Mouse (Mus musculus) T-helper 1 cell (primary cell): ENCODE measurements around the gene Mtf2.
"Not testable (repeated sequence)": the region's sequence is repeated elsewhere in the genome, so short reads cannot be mapped to it uniquely, and the experiment has no call there.

Experiments used
- in situ Hi-C: fragments of 300-600 bp; cut with MboI, MseI; formaldehyde crosslinking; loops from one replicate; pipeline ENCODE4 v1.15.1; 2025; ENCODE audit warnings: high pct_unique_total_duplicates

The Mtf2 gene

DNA sequence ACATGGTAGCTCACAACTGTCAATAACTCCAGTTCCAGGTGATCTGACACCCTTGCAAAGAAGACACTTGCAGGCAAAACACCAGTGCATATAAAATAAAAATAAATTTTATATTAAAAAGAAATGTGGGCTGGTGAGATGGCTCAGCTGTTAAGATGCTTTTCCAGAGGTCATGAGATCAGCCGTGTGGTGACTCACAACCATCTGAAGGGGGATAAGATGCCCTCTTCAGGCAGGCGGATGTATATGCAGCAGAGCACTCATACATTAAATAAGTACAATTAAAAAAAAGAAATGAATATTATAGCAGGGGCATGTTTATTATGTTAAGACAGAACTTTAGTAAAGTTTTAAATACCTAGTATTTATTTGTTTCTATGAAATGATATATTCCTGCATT is 16.9 kb downstream of the Mtf2 start:
- in situ Hi-C loops = loop anchor here (5.0 kb wide), 1 partner anchor 45 kb away; no protein-coding TSS in a partner anchor

- in situ Hi-C loops = no loop called here
These were observed 20.0 kb downstream of the Mtf2 start for GRCm38 (mm10) chr5:108085440-108085839.

DNA sequence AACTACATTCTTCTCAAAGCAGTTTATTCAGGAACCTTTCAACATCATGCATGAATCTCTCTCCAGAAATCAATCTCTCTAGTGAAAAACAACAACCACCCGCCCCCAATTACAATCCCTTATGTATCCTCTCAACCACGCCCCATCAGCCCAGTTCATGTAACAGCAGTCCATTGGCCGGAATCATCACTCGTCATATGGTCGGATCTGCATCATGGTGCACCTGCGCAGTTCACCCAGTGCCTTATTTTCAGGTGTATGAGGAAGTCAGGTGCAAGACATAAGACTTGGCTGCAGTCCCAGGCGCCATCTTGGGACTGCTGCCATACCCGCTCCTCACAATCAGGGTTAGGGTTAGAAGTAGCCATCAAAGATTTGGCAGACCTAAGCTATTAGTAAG is 27.3 kb downstream of the Mtf2 start:
- in situ Hi-C loops = not testable (repeated sequence)

GRCm38 (mm10) chr5:108097676-108098075 is 32.2 kb downstream of the Mtf2 start:
- in situ Hi-C loops = no loop called here

- in situ Hi-C loops = no loop called here
These were observed 34.7 kb downstream of the Mtf2 start for GRCm38 (mm10) chr5:108100196-108100595.

DNA sequence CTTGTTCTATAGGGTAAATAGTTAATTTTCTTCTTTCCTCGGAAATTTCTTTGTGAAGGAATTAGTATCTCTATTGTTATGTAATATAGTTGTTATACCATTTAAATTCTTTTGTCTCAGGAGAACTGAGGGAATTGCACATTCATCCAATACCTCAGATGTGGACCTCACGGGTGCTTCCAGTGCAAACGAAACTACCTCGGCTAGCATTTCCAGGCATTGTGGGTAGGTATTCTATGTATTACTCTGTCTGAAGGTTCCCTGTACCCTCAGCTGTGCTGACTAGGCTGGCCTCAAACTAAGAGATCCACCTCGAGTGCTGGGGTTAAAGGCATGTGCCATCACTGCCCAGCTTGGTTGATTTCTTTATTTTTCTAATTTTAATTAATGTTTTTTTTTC is 38.8 kb downstream of the Mtf2 start:
- in situ Hi-C loops = no loop called here

- in situ Hi-C loops = no loop called here
These were observed 43.9 kb downstream of the Mtf2 start for GRCm38 (mm10) chr5:108109346-108109745.

DNA sequence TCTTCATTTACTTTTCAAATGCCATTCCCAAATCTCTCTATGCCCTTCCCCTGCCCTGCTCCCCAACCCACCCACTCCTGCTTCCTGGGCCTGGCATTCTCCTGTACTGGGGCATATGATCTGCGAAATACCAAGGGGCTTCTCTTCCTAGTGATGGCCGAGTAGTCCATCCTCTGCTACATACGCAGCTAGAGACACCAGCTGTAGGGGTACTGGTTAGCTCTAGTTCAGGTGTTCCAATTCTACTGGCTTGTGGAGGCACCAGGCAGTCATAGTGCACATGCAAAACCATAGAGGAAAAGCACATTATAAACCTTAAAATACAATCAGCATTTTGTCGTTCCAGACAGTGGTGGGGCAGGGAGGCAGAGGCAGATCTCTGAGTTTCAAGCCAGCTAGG is 52.2 kb downstream of the Mtf2 start:
- in situ Hi-C loops = no loop called here

- in situ Hi-C loops = no loop called here
These were observed 54.9 kb downstream of the Mtf2 start for GRCm38 (mm10) chr5:108120221-108120900.

DNA sequence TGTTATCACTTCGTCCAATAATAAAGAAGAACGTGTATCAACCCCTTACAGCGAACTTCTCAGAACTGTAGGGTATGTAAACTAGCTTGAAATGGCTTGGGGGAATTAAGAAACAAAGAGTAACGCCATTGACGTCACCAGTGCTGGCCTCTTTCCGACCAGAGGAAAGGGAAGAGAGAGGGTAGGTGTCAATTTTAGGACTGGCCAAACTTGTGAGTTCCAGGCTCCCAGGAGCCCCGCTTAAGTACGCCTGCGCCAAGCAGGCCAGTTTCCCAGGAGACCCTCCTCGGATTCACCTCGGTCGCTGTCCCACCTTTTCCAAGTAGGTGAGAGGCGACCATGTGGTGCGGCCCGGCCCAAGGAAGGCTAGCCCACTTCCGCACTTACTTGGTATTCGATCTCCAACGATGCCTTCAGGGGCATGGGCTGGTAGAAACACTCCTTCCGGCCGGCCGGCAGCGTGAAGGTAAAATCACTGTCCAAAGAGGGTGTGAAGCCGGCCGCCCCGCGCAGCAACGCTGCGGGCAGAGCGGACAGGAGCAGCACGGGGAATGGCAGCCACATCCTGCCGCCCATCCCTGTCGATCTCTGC is 66.5 kb downstream of the Mtf2 start:
- in situ Hi-C loops = no loop called here

DNA sequence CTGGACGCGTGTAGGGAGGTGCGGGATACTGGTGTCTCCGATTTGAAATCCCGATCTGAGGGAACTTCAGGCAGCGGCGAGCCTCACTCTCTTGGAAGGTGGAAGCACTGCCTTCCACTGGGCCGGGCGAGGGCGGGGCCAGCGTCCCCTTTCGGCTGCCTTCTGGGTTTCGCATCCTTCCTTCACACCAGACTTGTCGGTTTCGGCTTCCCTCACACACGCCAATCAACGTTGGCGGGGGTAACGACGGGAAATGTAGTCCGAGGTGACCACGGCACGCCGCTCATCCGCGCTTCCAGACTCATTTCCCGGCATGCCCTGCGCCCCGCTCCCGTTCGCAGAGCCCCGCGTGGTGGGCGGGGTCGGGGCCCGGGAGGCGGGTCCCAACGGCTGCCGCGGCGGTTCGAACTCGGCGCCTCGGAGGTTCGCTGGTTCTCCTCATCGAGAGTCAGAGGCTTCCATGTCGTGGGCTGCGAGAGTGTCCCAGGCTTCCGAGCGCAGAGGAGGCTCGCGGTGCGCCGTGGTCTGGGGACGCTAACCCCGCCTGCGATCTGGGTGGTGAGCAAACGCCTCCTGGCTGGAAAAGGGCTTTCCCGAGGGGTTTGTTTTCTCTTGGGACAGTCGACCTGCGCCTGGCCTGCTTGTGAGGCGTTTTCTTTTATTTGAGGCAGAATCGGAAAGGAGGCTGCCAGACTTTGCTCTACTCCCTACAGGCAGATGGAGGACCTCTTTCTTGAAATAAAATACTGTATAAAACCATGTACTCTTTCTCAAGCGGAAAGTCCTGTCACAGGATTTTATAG is 67.2 kb downstream of the Mtf2 start, which contains the start of the genes Tmed5 and Ccdc18:
TSS of gene Tmed5 (minus strand) at position 180 of the 803 bp plus-strand sequence.
TSS of gene Ccdc18 (plus strand) at position 435 of the 803 bp plus-strand sequence.
- in situ Hi-C loops = no loop called here

- in situ Hi-C loops = no loop called here
These were observed 87.1 kb downstream of the Mtf2 start for GRCm38 (mm10) chr5:108152592-108152991.
